ENCODE assay signal across 9 mouse cellular contexts in genomic region chr10:79555238-79555724, GRCm38 (mm10). TPM values are rescaled to one million over a fixed set of nuclear protein-coding genes. Genes with fewer than 3 reads are reported as not detected.
DNase-seq lines count a peak whose midpoint lies in the region; ATAC-seq and TF ChIP-seq lines count a peak whose summit lies in the region.
"Had no signal": no experiment of that assay in that cellular context is flagged by ENCODE, and none has a peak within 500 bp of the region (broad histone marks: within the 10 kb centered on the region; RNA-seq: fewer than 3 reads in every experiment).

No protein-coding gene starts in this region.

- no peaks in the 10 kb centered on the region for H3K27me3 ChIP-seq in embryonic facial prominence, embryonic 12.5 days
- no peaks in the 10 kb centered on the region for H3K27me3 ChIP-seq in myocyte (ENCODE audit: control insufficient read depth, insufficient read depth, insufficient read length)

- H3K36me3 ChIP-seq in embryonic facial prominence, embryonic 12.5 days = peaks cover 5% of the 10 kb centered on the region
- no peaks in the 10 kb centered on the region for H3K36me3 ChIP-seq in myocyte (ENCODE audit: control insufficient read depth, insufficient read depth)

- H3ac ChIP-seq in myocyte (ENCODE audit: control insufficient read depth, insufficient read length) = peak overlapping the region; percentile 53

- H3K4me3 ChIP-seq in layer of hippocampus, adult 2 months = peak overlapping the region; percentile 77
- peak overlapping the region; percentile 97 for H3K4me3 ChIP-seq in embryonic facial prominence, embryonic 12.5 days
- H3K4me3 ChIP-seq in myocyte = peak overlapping the region; percentile 34

- H3K9ac ChIP-seq in embryonic facial prominence, embryonic 12.5 days = peak overlapping the region; percentile 98

- 22% methylated on average over 7 of the region's 7 CpGs for WGBS in embryonic facial prominence, embryonic 12.5 days

- no peaks in the 10 kb centered on the region for H3K9me3 ChIP-seq in embryonic facial prominence, embryonic 12.5 days

- no peak for DNase-seq in layer of hippocampus, adult 2 months (ENCODE audit: low spot score in 2 of 2)
- DNase-seq in layer of hippocampus, adult 8-10 months (ENCODE audit: low spot score in 2 of 2) = no peak
- no peak for DNase-seq in spleen, postnatal 4 days (ENCODE audit: low spot score in 2 of 2)
- no peak for DNase-seq in right cerebral cortex, postnatal 4 days
- DNase-seq in urinary bladder, postnatal 25 days (ENCODE audit: low spot score) = no peak

- H3K27ac ChIP-seq in layer of hippocampus, adult 2 months = peak overlapping the region; percentile 95
- no peak overlapping the region; the same call in 1 of the 2 replicates for H3K27ac ChIP-seq in embryonic facial prominence, embryonic 12.5 days

- H3K4me1 ChIP-seq in embryonic facial prominence, embryonic 12.5 days = peaks cover 27% of the 10 kb centered on the region

- no peak for TF ChIP-seq POLR2A in myocyte (IDR thresholded peaks at IDR 0.05; ENCODE audit: insufficient read length, low read depth)

- ATAC-seq in embryonic facial prominence, embryonic 12.5 days (ENCODE audit: insufficient number of reproducible peaks, insufficient read depth, low FRiP score, low TSS enrichment) = no peak
- ATAC-seq in inflammation-experienced regulatory T-cells, adult 6 months = peak; percentile 8

- H3K79me2 ChIP-seq in myocyte (ENCODE audit: control insufficient read depth, insufficient read depth) = peaks cover 12% of the 10 kb centered on the region

- H3K4me2 ChIP-seq in embryonic facial prominence, embryonic 12.5 days (replicated peaks) = peak overlapping the region; percentile 83
- peak overlapping the region; percentile 93 for H3K4me2 ChIP-seq in myocyte (ENCODE audit: low read depth)

- no peak for TF ChIP-seq CTCF in layer of hippocampus, adult 2 months (conservative IDR thresholded peaks at IDR 0.05)

TF ChIP-seq in myocyte, 11 proteins besides CTCF, POLR2A, EP300 and RAD21:
- no peak for TF ChIP-seq E2F4 (IDR thresholded peaks at IDR 0.05; ENCODE audit: insufficient read depth)
- TF ChIP-seq USF1 (IDR thresholded peaks at IDR 0.05; ENCODE audit: low read depth) = no peak
- TF ChIP-seq REST (IDR thresholded peaks at IDR 0.05; ENCODE audit: insufficient read depth, insufficient read length) = no peak
- no peak for TF ChIP-seq TCF3 (IDR thresholded peaks at IDR 0.05; ENCODE audit: insufficient read length, low read depth)
- no peak for TF ChIP-seq TCF12 (IDR thresholded peaks at IDR 0.05; ENCODE audit: insufficient read depth, poor library complexity, severe bottlenecking)
- no peak for TF ChIP-seq MAX (IDR thresholded peaks at IDR 0.05; ENCODE audit: low read depth)
- TF ChIP-seq SRF (IDR thresholded peaks at IDR 0.05; ENCODE audit: control insufficient read depth, insufficient read length, low read depth) = no peak
- TF ChIP-seq MYOD1 (IDR thresholded peaks at IDR 0.05; ENCODE audit: control insufficient read depth in 1 of 3, insufficient read length in 2 of 3, low read depth in 2 of 3) = no peak
- no peak for TF ChIP-seq POLR2AphosphoS2 (IDR thresholded peaks at IDR 0.05; ENCODE audit: insufficient read length, low read depth)
- no peak for TF ChIP-seq CEBPB (IDR thresholded peaks at IDR 0.05; ENCODE audit: insufficient read depth, poor library complexity, severe bottlenecking)
- no peak for TF ChIP-seq MYOG (IDR thresholded peaks at IDR 0.05; ENCODE audit: control insufficient read depth in 1 of 3, insufficient read depth in 1 of 3, insufficient read length in 2 of 3, low read depth in 2 of 3)

RNA-seq across cellular contexts. Expression of gene Mier2, which starts 0.3 kb away (rescaled TPM):
- total RNA-seq in layer of hippocampus, adult 2 months (2021) = 10 to 100 TPM; 60.1 to 61.6 TPM
- total RNA-seq in layer of hippocampus, adult 8-10 months (2022) = 10 to 100 TPM; 51.2 to 72.3 (median 53.0) TPM
- 77.4 and 82.6 TPM in 2 replicates for polyA plus RNA-seq in embryonic facial prominence, embryonic 12.5 days (2016; fragmentation: Nextera tagmentation; extraction: Ambion mirVana)
- polyA plus RNA-seq in inflammation-experienced regulatory T-cells, adult 6 months (2017; shearing (Covaris generic)) = 10 to 100 TPM; 11.6 to 15.0 (median 13.1) TPM
- 26.6 TPM for polyA plus RNA-seq in myocyte (2012; fragmentation: generic; extraction: Trizol)

RNA-seq across cellular contexts. Expression of gene Plpp2, which starts 21.7 kb away (rescaled TPM):
- 1 to 10 TPM; 4.2 to 4.9 TPM for total RNA-seq in layer of hippocampus, adult 2 months (2021)
- total RNA-seq in layer of hippocampus, adult 8-10 months (2022) = 1 to 10 TPM; 5.6 to 9.3 (median 6.9) TPM
- polyA plus RNA-seq in embryonic facial prominence, embryonic 12.5 days (2016; fragmentation: Nextera tagmentation; extraction: Ambion mirVana) = 17.0 and 18.3 TPM in 2 replicates
- 1 to 10 TPM; 2.4 to 5.8 (median 2.9) TPM for polyA plus RNA-seq in inflammation-experienced regulatory T-cells, adult 6 months (2017; shearing (Covaris generic))
- 68.7 TPM for polyA plus RNA-seq in myocyte (2012; fragmentation: generic; extraction: Trizol)

RNA-seq across cellular contexts. Expression of gene Theg, which starts 31.9 kb away (rescaled TPM):
- total RNA-seq in layer of hippocampus, adult 2 months (2021) = 1 to 10 TPM in 1 of 2 experiments, not detected in 1; 1.2 TPM
- total RNA-seq in layer of hippocampus, adult 8-10 months (2022) = under 1 TPM in 1 of 4 experiments, not detected in 3; 0.61 TPM
- not detected in 2 replicates for polyA plus RNA-seq in embryonic facial prominence, embryonic 12.5 days (2016; fragmentation: Nextera tagmentation; extraction: Ambion mirVana)
- not detected for polyA plus RNA-seq in inflammation-experienced regulatory T-cells, adult 6 months (2017; shearing (Covaris generic))
- polyA plus RNA-seq in myocyte (2012; fragmentation: generic; extraction: Trizol) = not detected
- total RNA-seq: adrenal gland, postnatal 36 days had no signal

RNA-seq across cellular contexts. Expression of gene C2cd4c, which starts 58.5 kb away (rescaled TPM):
- total RNA-seq in layer of hippocampus, adult 2 months (2021) = 10 to 100 TPM; 15.5 to 16.6 TPM
- total RNA-seq in layer of hippocampus, adult 8-10 months (2022) = 10 to 100 TPM; 13.4 to 17.6 (median 15.5) TPM
- polyA plus RNA-seq in embryonic facial prominence, embryonic 12.5 days (2016; fragmentation: Nextera tagmentation; extraction: Ambion mirVana) = 0.03 TPM in 1 of 2 replicates, not detected in the other
- polyA plus RNA-seq in inflammation-experienced regulatory T-cells, adult 6 months (2017; shearing (Covaris generic)) = not detected
- polyA plus RNA-seq in myocyte (2012; fragmentation: generic; extraction: Trizol) = 0.01 TPM

Comparison
In these comparisons a context has a peak if more than half of its experiments do, and no peak if none do; other contexts are left out.
1. H3K4me3 ChIP-seq: peak in every context shown above with its lines; median percentile 97 in embryonic facial prominence, embryonic 12.5 days; 77 in layer of hippocampus, adult 2 months; 34 in myocyte.